Comparison of ENCODE assay signal across 13 mouse cellular contexts in the genomic region with DNA sequence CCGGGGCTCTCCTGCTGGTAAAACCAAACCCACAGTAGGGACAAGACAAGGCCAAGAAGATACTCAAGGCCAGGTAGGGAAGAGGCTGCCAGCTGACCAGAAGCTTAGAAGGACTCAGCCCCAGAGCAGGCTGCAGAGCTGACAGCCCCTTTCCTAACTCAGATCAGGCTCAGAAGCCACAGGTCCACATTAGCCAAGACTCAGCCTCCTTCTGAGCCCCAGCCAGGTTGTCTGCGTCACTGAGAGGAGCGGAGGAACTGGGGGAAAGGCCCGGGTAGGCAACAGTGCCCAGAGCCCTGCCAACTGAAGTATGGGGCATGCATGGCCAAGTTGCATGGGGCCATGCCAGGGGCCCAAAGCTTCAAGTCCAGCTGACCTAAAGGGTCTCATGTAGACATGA. TPM values are rescaled to one million over a fixed set of nuclear protein-coding genes. Genes with fewer than 3 reads are reported as not detected.
DNase-seq lines count a peak whose midpoint lies in the region; ATAC-seq and TF ChIP-seq lines count a peak whose summit lies in the region.
"Had no signal": no experiment of that assay in that cellular context is flagged by ENCODE, and none has a peak within 500 bp of the region (broad histone marks: within the 10 kb centered on the region; RNA-seq: fewer than 3 reads in every experiment).

No protein-coding gene starts in this region.

- H3K9me3 ChIP-seq in CH12.LX (replicated peaks; ENCODE audit: low read length), result no peaks in the 10 kb centered on the region
- H3K9me3 ChIP-seq in embryonic facial prominence, embryonic 12.5 days, result no peaks in the 10 kb centered on the region
- H3K9me3 ChIP-seq: hindbrain, embryonic 15.5 days; limb, embryonic 15.5 days had no signal

- DNase-seq in adrenal gland, postnatal 14 days, result peak; percentile 73
- no peak for DNase-seq in adrenal gland, postnatal 4 days (ENCODE audit: low spot score in 2 of 2)
- DNase-seq in liver, adult 2 months (ENCODE audit: extremely low read depth, low read depth, low spot score), result peak; percentile 13
- DNase-seq in liver (no peak), CH12.LX (ENCODE audit: extremely low read depth) (no peak)
- DNase-seq in layer of hippocampus, adult 18-20 months (ENCODE audit: low spot score in 2 of 2), result no peak
- no peak for DNase-seq in right cerebral cortex, postnatal 10 days (ENCODE audit: low spot score in 2 of 2)

- no peaks in the 10 kb centered on the region for H3K79me2 ChIP-seq in liver, adult 2 months (ENCODE audit: control insufficient read depth, insufficient read depth, low read length)
- H3K79me2 ChIP-seq in CH12.LX (replicated peaks; ENCODE audit: control insufficient read depth, extremely low read depth, insufficient read depth, poor library complexity, severe bottlenecking), result no peaks in the 10 kb centered on the region

- H3K4me2 ChIP-seq in CH12.LX (ENCODE audit: insufficient read depth, low read depth, poor library complexity, severe bottlenecking), result peak overlapping the region; percentile 46; the same call in 1 of the 2 replicates
- peak overlapping the region; percentile 44 for H3K4me2 ChIP-seq in embryonic facial prominence, embryonic 12.5 days (replicated peaks)

- ATAC-seq in embryonic facial prominence, embryonic 12.5 days (ENCODE audit: insufficient number of reproducible peaks, insufficient read depth, low FRiP score, low TSS enrichment), result no peak

- no peaks in the 10 kb centered on the region for H3K36me3 ChIP-seq in liver, adult 2 months (ENCODE audit: control insufficient read depth, insufficient read depth, low read length)
- H3K36me3 ChIP-seq in CH12.LX (replicated peaks in 1 of 2; ENCODE audit: control insufficient read depth in 1 of 2, insufficient read depth in 1 of 2, low read length in 1 of 2), result no peaks in the 10 kb centered on the region
- no peaks in the 10 kb centered on the region for H3K36me3 ChIP-seq in embryonic facial prominence, embryonic 12.5 days
- H3K36me3 ChIP-seq: hindbrain, embryonic 15.5 days; limb, embryonic 15.5 days had no signal

- no peak overlapping the region for H3K27ac ChIP-seq in liver, adult 2 months (replicated peaks; ENCODE audit: insufficient read depth, low read depth, low read length)
- H3K27ac ChIP-seq in CH12.LX (ENCODE audit: insufficient read depth, low read depth), result no peak overlapping the region
- H3K27ac ChIP-seq in embryonic facial prominence, embryonic 12.5 days, result no peak overlapping the region
- H3K27ac ChIP-seq: heart, adult 2 months; hindbrain, embryonic 15.5 days; limb, embryonic 15.5 days; macrophage had no signal

- H3K4me3 ChIP-seq in liver, adult 2 months (ENCODE audit: insufficient read depth, low read depth, low read length), result no peak overlapping the region
- H3K4me3 ChIP-seq in CH12.LX (replicated peaks in 1 of 3; ENCODE audit: low read depth in 2 of 3, low read length in 2 of 3, poor library complexity in 1 of 3), result no peak overlapping the region
- no peak overlapping the region for H3K4me3 ChIP-seq in embryonic facial prominence, embryonic 12.5 days
- H3K4me3 ChIP-seq: heart, adult 2 months; hindbrain, embryonic 15.5 days; limb, embryonic 15.5 days had no signal

- no peak for TF ChIP-seq CTCF in liver, adult 2 months (IDR thresholded peaks at IDR 0.05; ENCODE audit: low read depth, low read length)
- no peak for TF ChIP-seq CTCF in CH12.LX (conservative IDR thresholded peaks at IDR 0.05 in 1 of 2, IDR thresholded peaks at IDR 0.05 in 1 of 2; ENCODE audit: low read depth in 2 of 2, low read length in 2 of 2)

- in situ Hi-C loops in CH12.LX (cut with MboI; ENCODE audit: low pct_ligation_motif_present, low pct_unique_long_range_greater_than_20kb, low sequenced_read_pairs), result loop anchor here (5.0 to 10.0 kb wide), 2 partner anchors 338 to 495 kb away; no protein-coding TSS in a partner anchor

- no peak for TF ChIP-seq EP300 in CH12.LX (IDR thresholded peaks at IDR 0.05; ENCODE audit: low read length)

- no peak for TF ChIP-seq RAD21 in CH12.LX (IDR thresholded peaks at IDR 0.05; ENCODE audit: low read depth, low read length)

- no peaks in the 10 kb centered on the region for H3K27me3 ChIP-seq in liver, adult 2 months (ENCODE audit: control insufficient read depth, insufficient read depth, low read length)
- peaks cover 10% of the 10 kb centered on the region for H3K27me3 ChIP-seq in CH12.LX (replicated peaks)
- peaks cover 23% of the 10 kb centered on the region for H3K27me3 ChIP-seq in embryonic facial prominence, embryonic 12.5 days

- H3K4me1 ChIP-seq in liver, adult 2 months (ENCODE audit: control insufficient read depth, insufficient read depth, low read length), result peaks cover 12% of the 10 kb centered on the region
- H3K4me1 ChIP-seq in CH12.LX (ENCODE audit: control insufficient read depth in 1 of 2, insufficient read depth in 2 of 2), result peaks cover 0 to 29% of the 10 kb centered on the region in 2 experiments; a peak in 3 of 4 replicates
- 0 out of 2 replicates have a peak, but pooled peaks cover 4% of the 10 kb centered on the region for H3K4me1 ChIP-seq in embryonic facial prominence, embryonic 12.5 days

- dilution Hi-C loops in CH12.LX (cut with MboI; ENCODE audit: extremely low pct_ligation_motif_present, extremely low pct_unique_long_range_greater_than_20kb, low sequenced_read_pairs), result no loop called here

- WGBS in liver, adult 2 months, result 69% methylated on average over 4 of the region's 4 CpGs
- 68% methylated on average over 4 of the region's 4 CpGs for WGBS in embryonic facial prominence, embryonic 12.5 days

- no peak for TF ChIP-seq POLR2A in liver, adult 2 months (IDR thresholded peaks at IDR 0.05; ENCODE audit: extremely low read depth, insufficient read depth, low read length)
- TF ChIP-seq POLR2A in CH12.LX (IDR thresholded peaks at IDR 0.05; ENCODE audit: low read depth, low read length), result no peak

- H3K9ac ChIP-seq in liver, adult 2 months (ENCODE audit: low read depth, low read length), result no peak overlapping the region
- no peak overlapping the region for H3K9ac ChIP-seq in CH12.LX (ENCODE audit: insufficient read depth, low read depth)
- H3K9ac ChIP-seq in embryonic facial prominence, embryonic 12.5 days, result no peak overlapping the region
- H3K9ac ChIP-seq: hindbrain, embryonic 15.5 days; limb, embryonic 15.5 days had no signal

TF ChIP-seq in CH12.LX, 34 proteins besides CTCF, POLR2A, EP300 and RAD21:
- TF ChIP-seq ZMIZ1 (IDR thresholded peaks at IDR 0.05; ENCODE audit: low read depth, low read length), result no peak
TF ChIP-seq in CH12.LX: peak in this region for 0.

RNA-seq across cellular contexts. Expression of gene Slc7a10, which starts 13.7 kb away (rescaled TPM):
- total RNA-seq in adrenal gland, postnatal 14 days (2021), result 1.5 and 3.6 TPM in 2 replicates
- 1 to 10 TPM; 3.6 to 4.2 TPM for total RNA-seq in adrenal gland, postnatal 4 days (2021)
- total RNA-seq in liver, adult 2 months (2014; rRNA removed), result 0.07 and 0.09 TPM in 2 replicates
- polyA plus RNA-seq in liver, adult 2 months (2012; rRNA removed), result not detected in 2 replicates
- total RNA-seq in CH12.LX (2012; rRNA removed) (not detected in 2 replicates), CH12.LX (2014; rRNA removed) (not detected in 2 replicates)
- not detected in 2 replicates for polyA plus RNA-seq in CH12.LX (2012; ENCODE audit: insufficient read length, low read depth)
- 1.7 and 3.0 TPM in 2 replicates for polyA plus RNA-seq in embryonic facial prominence, embryonic 12.5 days (2016; fragmentation: Nextera tagmentation; extraction: Ambion mirVana)
- 10 to 100 TPM; 39.2 to 44.8 TPM for total RNA-seq in layer of hippocampus, adult 18-20 months (2021)
- total RNA-seq: neutrophil, adult 5-6 weeks had no signal
- polyA plus RNA-seq: macrophage had no signal

RNA-seq across cellular contexts. Expression of gene Lrp3, which starts 42.8 kb away (rescaled TPM):
- total RNA-seq in adrenal gland, postnatal 14 days (2021), result 15.1 and 18.3 TPM in 2 replicates
- 10 to 100 TPM; 22.0 to 23.4 TPM for total RNA-seq in adrenal gland, postnatal 4 days (2021)
- 6.1 and 7.7 TPM in 2 replicates for total RNA-seq in liver, adult 2 months (2014; rRNA removed)
- 14.4 and 15.2 TPM in 2 replicates for polyA plus RNA-seq in liver, adult 2 months (2012; rRNA removed)
- total RNA-seq in CH12.LX (2012; rRNA removed), result not detected in 2 replicates
- total RNA-seq in CH12.LX (2014; rRNA removed), result not detected in 2 replicates
- polyA plus RNA-seq in CH12.LX (2012; ENCODE audit: insufficient read length, low read depth), result not detected in 2 replicates
- 10.5 and 11.9 TPM in 2 replicates for polyA plus RNA-seq in embryonic facial prominence, embryonic 12.5 days (2016; fragmentation: Nextera tagmentation; extraction: Ambion mirVana)
- total RNA-seq in layer of hippocampus, adult 18-20 months (2021), result 10 to 100 TPM; 75.2 to 77.5 TPM
- total RNA-seq: neutrophil, adult 5-6 weeks had no signal
- polyA plus RNA-seq: macrophage had no signal

RNA-seq across cellular contexts. Expression of gene Cebpa, which starts 53.4 kb away (rescaled TPM):
- total RNA-seq in adrenal gland, postnatal 14 days (2021), result 178 and 183 TPM in 2 replicates
- total RNA-seq in adrenal gland, postnatal 4 days (2021), result 10 to 100 TPM; 66.2 to 78.9 TPM
- 177 and 199 TPM in 2 replicates for total RNA-seq in liver, adult 2 months (2014; rRNA removed)
- 349 and 390 TPM in 2 replicates for polyA plus RNA-seq in liver, adult 2 months (2012; rRNA removed)
- total RNA-seq in CH12.LX (2012; rRNA removed) (not detected in 2 replicates), CH12.LX (2014; rRNA removed) (not detected in 2 replicates)
- not detected in 2 replicates for polyA plus RNA-seq in CH12.LX (2012; ENCODE audit: insufficient read length, low read depth)
- 2.4 and 3.0 TPM in 2 replicates for polyA plus RNA-seq in embryonic facial prominence, embryonic 12.5 days (2016; fragmentation: Nextera tagmentation; extraction: Ambion mirVana)
- total RNA-seq in layer of hippocampus, adult 18-20 months (2021), result 10 to 100 TPM; 21.4 to 22.4 TPM

Comparison
In these comparisons a context has a peak if more than half of its experiments do, and no peak if none do; other contexts are left out.
1. DNase-seq: peak in adrenal gland, postnatal 14 days (single experiment) and liver, adult 2 months (single experiment); none in adrenal gland, postnatal 4 days (0 of 2), liver (single experiment), CH12.LX (single experiment), layer of hippocampus, adult 18-20 months (0 of 2) and right cerebral cortex, postnatal 10 days (0 of 2).
2. RNA of gene Cebpa, which starts 53.4 kb away (total RNA-seq): 178 to 183 TPM in adrenal gland, postnatal 14 days, 177 to 199 TPM in liver, adult 2 months, 66.2 to 78.9 TPM in adrenal gland, postnatal 4 days and 21.4 to 22.4 TPM in layer of hippocampus, adult 18-20 months; not detected in CH12.LX; every median in the first group is over 10 times any median in the second.